ENCODE assay signal across 13 mouse cellular contexts in the genomic region with DNA sequence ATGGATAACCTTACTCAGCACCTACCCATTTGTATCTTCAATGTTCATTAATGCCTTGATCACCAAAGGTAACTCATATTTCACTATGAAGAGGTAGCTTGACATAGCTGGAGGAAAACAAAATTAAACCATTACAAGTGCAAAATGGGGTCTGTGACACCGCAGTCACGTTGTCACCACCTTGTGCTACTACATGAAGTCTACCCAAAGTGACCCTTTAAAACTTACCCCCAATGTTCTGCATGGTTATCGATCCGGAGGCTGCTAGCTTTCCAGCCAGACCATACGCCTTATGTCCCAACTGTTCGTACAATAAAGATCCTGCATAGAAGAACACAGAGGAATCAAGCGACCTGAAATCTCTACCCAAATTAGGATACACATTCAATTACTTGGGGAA. TPM values are rescaled to one million over a fixed set of nuclear protein-coding genes. Genes with fewer than 3 reads are reported as not detected.
DNase-seq lines count a peak whose midpoint lies in the region; ATAC-seq and TF ChIP-seq lines count a peak whose summit lies in the region.
"Had no signal": no experiment of that assay in that cellular context is flagged by ENCODE, and none has a peak within 500 bp of the region (broad histone marks: within the 10 kb centered on the region; RNA-seq: fewer than 3 reads in every experiment).

No protein-coding gene starts in this region.

- WGBS in embryonic facial prominence, embryonic 13.5 days, result 90% methylated on average over 7 of the region's 7 CpGs
- WGBS in embryonic facial prominence, embryonic 10.5 days, result 93% methylated on average over 7 of the region's 7 CpGs
- WGBS in heart, embryonic 15.5 days, result 80% methylated on average over 7 of the region's 7 CpGs
- WGBS in limb, embryonic 13.5 days, result 89% methylated on average over 7 of the region's 7 CpGs
- 95% methylated on average over 7 of the region's 7 CpGs for WGBS in limb, embryonic 10.5 days

- TF ChIP-seq EP300 in CH12.LX (IDR thresholded peaks at IDR 0.05; ENCODE audit: low read length), result no peak

- H3K27me3 ChIP-seq in embryonic facial prominence, embryonic 13.5 days, result no peaks in the 10 kb centered on the region
- H3K27me3 ChIP-seq in embryonic facial prominence, embryonic 10.5 days (replicated peaks; ENCODE audit: low read depth, poor library complexity, severe bottlenecking), result no peaks in the 10 kb centered on the region
- H3K27me3 ChIP-seq in heart, embryonic 15.5 days, result no peaks in the 10 kb centered on the region
- H3K27me3 ChIP-seq in limb, embryonic 13.5 days, result no peaks in the 10 kb centered on the region
- no peaks in the 10 kb centered on the region for H3K27me3 ChIP-seq in limb, embryonic 10.5 days (ENCODE audit: low read depth, poor library complexity, severe bottlenecking)
- H3K27me3 ChIP-seq in CH12.LX (replicated peaks), result no peaks in the 10 kb centered on the region
- H3K27me3 ChIP-seq: embryonic facial prominence, embryonic 15.5 days; limb, embryonic 15.5 days had no signal

- peak; percentile 13; the same call in 1 of the 2 replicates for TF ChIP-seq POLR2A in CH12.LX (IDR thresholded peaks at IDR 0.05; ENCODE audit: low read depth, low read length)

- H3K4me3 ChIP-seq in embryonic facial prominence, embryonic 13.5 days, result no peak overlapping the region
- no peak overlapping the region for H3K4me3 ChIP-seq in embryonic facial prominence, embryonic 10.5 days
- H3K4me3 ChIP-seq in heart, embryonic 15.5 days, result peak overlapping the region; percentile 98
- no peak overlapping the region; the same call in 1 of the 2 replicates for H3K4me3 ChIP-seq in limb, embryonic 13.5 days
- H3K4me3 ChIP-seq in limb, embryonic 10.5 days, result no peak overlapping the region
- no peak overlapping the region for H3K4me3 ChIP-seq in CH12.LX (replicated peaks in 1 of 3; ENCODE audit: low read depth in 2 of 3, low read length in 2 of 3, poor library complexity in 1 of 3)
- H3K4me3 ChIP-seq: embryonic facial prominence, embryonic 15.5 days; limb, embryonic 15.5 days had no signal

- in situ Hi-C loops in CH12.LX (cut with MboI; ENCODE audit: low pct_ligation_motif_present, low pct_unique_long_range_greater_than_20kb, low sequenced_read_pairs), result loop anchor here (25.0 kb wide), 1 partner anchor 242 kb away; no protein-coding TSS in a partner anchor

- no peak for TF ChIP-seq RAD21 in CH12.LX (IDR thresholded peaks at IDR 0.05; ENCODE audit: low read depth, low read length)

- no peaks in the 10 kb centered on the region for H3K9me3 ChIP-seq in embryonic facial prominence, embryonic 13.5 days
- no peaks in the 10 kb centered on the region for H3K9me3 ChIP-seq in embryonic facial prominence, embryonic 10.5 days
- no peaks in the 10 kb centered on the region for H3K9me3 ChIP-seq in heart, embryonic 15.5 days (replicated peaks)
- no peaks in the 10 kb centered on the region for H3K9me3 ChIP-seq in limb, embryonic 13.5 days
- no peaks in the 10 kb centered on the region for H3K9me3 ChIP-seq in limb, embryonic 10.5 days (replicated peaks)
- H3K9me3 ChIP-seq in CH12.LX (replicated peaks; ENCODE audit: low read length), result no peaks in the 10 kb centered on the region
- H3K9me3 ChIP-seq: embryonic facial prominence, embryonic 15.5 days; limb, embryonic 15.5 days had no signal

- peaks cover 70% of the 10 kb centered on the region for H3K36me3 ChIP-seq in embryonic facial prominence, embryonic 13.5 days
- peaks cover 87% of the 10 kb centered on the region for H3K36me3 ChIP-seq in embryonic facial prominence, embryonic 10.5 days (replicated peaks)
- H3K36me3 ChIP-seq in heart, embryonic 15.5 days, result peaks cover 61% of the 10 kb centered on the region
- peaks cover 79% of the 10 kb centered on the region for H3K36me3 ChIP-seq in limb, embryonic 13.5 days
- peaks cover 87% of the 10 kb centered on the region for H3K36me3 ChIP-seq in limb, embryonic 10.5 days
- peaks cover 74 to 86% of the 10 kb centered on the region in 2 experiments for H3K36me3 ChIP-seq in CH12.LX (replicated peaks in 1 of 2; ENCODE audit: control insufficient read depth in 1 of 2, insufficient read depth in 1 of 2, low read length in 1 of 2)

- intact Hi-C loops in heart, postnatal 14 days (cut with DNase I), result loop anchor here (5.0 to 10.0 kb wide), 4 partner anchors 52 to 410 kb away; partner anchors contain the start of gene Arid2

- H3K4me2 ChIP-seq in embryonic facial prominence, embryonic 13.5 days, result peak overlapping the region; percentile 72
- peak overlapping the region; percentile 70 for H3K4me2 ChIP-seq in heart, embryonic 15.5 days
- H3K4me2 ChIP-seq in limb, embryonic 13.5 days (replicated peaks), result peak overlapping the region; percentile 85; the same call in 1 of the 2 replicates
- H3K4me2 ChIP-seq in CH12.LX (ENCODE audit: insufficient read depth, low read depth, poor library complexity, severe bottlenecking), result no peak overlapping the region

- H3K4me1 ChIP-seq in embryonic facial prominence, embryonic 13.5 days, result peaks cover 39% of the 10 kb centered on the region
- peaks cover 25% of the 10 kb centered on the region for H3K4me1 ChIP-seq in embryonic facial prominence, embryonic 10.5 days
- peaks cover 57% of the 10 kb centered on the region for H3K4me1 ChIP-seq in heart, embryonic 15.5 days (replicated peaks)
- peaks cover 43% of the 10 kb centered on the region for H3K4me1 ChIP-seq in limb, embryonic 13.5 days
- peaks cover 16% of the 10 kb centered on the region for H3K4me1 ChIP-seq in limb, embryonic 10.5 days
- H3K4me1 ChIP-seq in CH12.LX (ENCODE audit: control insufficient read depth in 1 of 2, insufficient read depth in 2 of 2), result peaks cover 2 to 53% of the 10 kb centered on the region in 2 experiments; a peak in 3 of 4 replicates

- peaks cover 41% of the 10 kb centered on the region for H3K79me2 ChIP-seq in CH12.LX (replicated peaks; ENCODE audit: control insufficient read depth, extremely low read depth, insufficient read depth, poor library complexity, severe bottlenecking)

- no peak overlapping the region for H3K27ac ChIP-seq in embryonic facial prominence, embryonic 13.5 days
- no peak overlapping the region for H3K27ac ChIP-seq in embryonic facial prominence, embryonic 10.5 days (replicated peaks)
- H3K27ac ChIP-seq in heart, embryonic 15.5 days, result peak overlapping the region; percentile 100
- no peak overlapping the region for H3K27ac ChIP-seq in limb, embryonic 13.5 days
- H3K27ac ChIP-seq in limb, embryonic 10.5 days, result no peak overlapping the region
- H3K27ac ChIP-seq in CH12.LX (ENCODE audit: insufficient read depth, low read depth), result no peak overlapping the region

- no peak for ATAC-seq in embryonic facial prominence, embryonic 13.5 days (ENCODE audit: insufficient number of reproducible peaks, insufficient read depth, low FRiP score, low TSS enrichment, low read depth)
- ATAC-seq in heart, embryonic 15.5 days (replicated peaks; ENCODE audit: insufficient number of reproducible peaks, insufficient read depth, low FRiP score, low read depth), result no peak
- no peak for ATAC-seq in limb, embryonic 13.5 days (ENCODE audit: low FRiP score, low read depth)
- ATAC-seq: intestine, embryonic 16.5 days had no signal

- no peak for DNase-seq in embryonic facial prominence, embryonic 10.5 days (ENCODE audit: low spot score)
- no peak for DNase-seq in heart, postnatal 14 days
- DNase-seq in limb, embryonic 10.5 days (ENCODE audit: low spot score), result no peak
- no peak for DNase-seq in CH12.LX (ENCODE audit: extremely low read depth)
- no peak for DNase-seq in cerebellum, postnatal 25 days
- DNase-seq: cerebellum, adult 11-12 months; midbrain, embryonic 14.5 days had no signal

- no peak overlapping the region for H3K9ac ChIP-seq in embryonic facial prominence, embryonic 13.5 days
- H3K9ac ChIP-seq in heart, embryonic 15.5 days, result peak overlapping the region; percentile 100; the same call in 1 of the 2 replicates
- H3K9ac ChIP-seq in limb, embryonic 13.5 days, result no peak overlapping the region
- no peak overlapping the region for H3K9ac ChIP-seq in CH12.LX (ENCODE audit: insufficient read depth, low read depth)
- H3K9ac ChIP-seq: limb, embryonic 15.5 days had no signal

- dilution Hi-C loops in CH12.LX (cut with MboI; ENCODE audit: extremely low pct_ligation_motif_present, extremely low pct_unique_long_range_greater_than_20kb, low sequenced_read_pairs), result no loop called here

- TF ChIP-seq CTCF in CH12.LX (conservative IDR thresholded peaks at IDR 0.05 in 1 of 2, IDR thresholded peaks at IDR 0.05 in 1 of 2; ENCODE audit: low read depth in 2 of 2, low read length in 2 of 2), result no peak

TF ChIP-seq in CH12.LX, 34 proteins besides CTCF, POLR2A, EP300 and RAD21:
- no peak for TF ChIP-seq ZC3H11A (IDR thresholded peaks at IDR 0.05; ENCODE audit: low read depth, low read length)
TF ChIP-seq in CH12.LX: peak in this region for 0.

RNA-seq across cellular contexts. Expression of gene Slc38a2, which starts 4.5 kb away (rescaled TPM):
- 125 and 136 TPM in 2 replicates for polyA plus RNA-seq in embryonic facial prominence, embryonic 13.5 days (2015; fragmentation: Nextera tagmentation; extraction: Ambion mirVana)
- 179 TPM in 2 replicates for polyA plus RNA-seq in embryonic facial prominence, embryonic 10.5 days (2016; fragmentation: Nextera tagmentation; extraction: Ambion mirVana)
- 158 and 170 TPM in 2 replicates for polyA plus RNA-seq in heart, embryonic 15.5 days (2015; fragmentation: Nextera tagmentation; extraction: Ambion mirVana)
- 100 to 1,000 TPM; 257 to 301 TPM for total RNA-seq in heart, postnatal 14 days (2021)
- polyA plus RNA-seq in limb, embryonic 13.5 days (2015; fragmentation: Nextera tagmentation; extraction: Ambion mirVana), result 157 and 165 TPM in 2 replicates
- polyA plus RNA-seq in limb, embryonic 10.5 days (2016; fragmentation: Nextera tagmentation; extraction: Ambion mirVana), result 173 and 198 TPM in 2 replicates
- total RNA-seq in CH12.LX (2012; rRNA removed), result 35.5 and 41.4 TPM in 2 replicates
- total RNA-seq in CH12.LX (2014; rRNA removed), result 53.6 and 59.3 TPM in 2 replicates
- 57.5 and 70.5 TPM in 2 replicates for polyA plus RNA-seq in CH12.LX (2012; ENCODE audit: insufficient read length, low read depth)

RNA-seq across cellular contexts. Expression of gene Slc38a1, which starts 52.3 kb away (rescaled TPM):
- polyA plus RNA-seq in embryonic facial prominence, embryonic 13.5 days (2015; fragmentation: Nextera tagmentation; extraction: Ambion mirVana), result 64.2 and 74.6 TPM in 2 replicates
- 120 and 124 TPM in 2 replicates for polyA plus RNA-seq in embryonic facial prominence, embryonic 10.5 days (2016; fragmentation: Nextera tagmentation; extraction: Ambion mirVana)
- polyA plus RNA-seq in heart, embryonic 15.5 days (2015; fragmentation: Nextera tagmentation; extraction: Ambion mirVana), result 66.1 and 67.8 TPM in 2 replicates
- 10 to 100 TPM; 33.6 to 35.4 TPM for total RNA-seq in heart, postnatal 14 days (2021)
- polyA plus RNA-seq in limb, embryonic 13.5 days (2015; fragmentation: Nextera tagmentation; extraction: Ambion mirVana), result 94.5 and 95.9 TPM in 2 replicates
- polyA plus RNA-seq in limb, embryonic 10.5 days (2016; fragmentation: Nextera tagmentation; extraction: Ambion mirVana), result 141 and 149 TPM in 2 replicates
- total RNA-seq in CH12.LX (2012; rRNA removed) (39.1 and 39.4 TPM in 2 replicates), CH12.LX (2014; rRNA removed) (18.8 and 22.5 TPM in 2 replicates)
- polyA plus RNA-seq in CH12.LX (2012; ENCODE audit: insufficient read length, low read depth), result 70.3 and 79.0 TPM in 2 replicates
